Mouse (Mus musculus) retina, postnatal 7 days (tissue): ENCODE data around the gene Agpat3.
A peak's percentile ranks its signal among the peaks of the same experiment; 100 is the strongest.

Experiments
- DNase-seq: peaks from one replicate; pipeline ENCODE4 v3.0.0-alpha.2; 2012; ENCODE audit warnings: low read depth, low spot score

Agpat3 gene

GRCm38 (mm10) chr10:78324556-78325164, 27.6 kb downstream of the Agpat3 start:
- DNase-seq: no peak

- no peak for DNase-seq
Measured at GRCm38 (mm10) chr10:78323214-78323880, 28.9 kb downstream of the Agpat3 start.

- no peak for DNase-seq
Measured at GRCm38 (mm10) chr10:78322806-78323205, 29.5 kb downstream of the Agpat3 start.

- DNase-seq: no peak
Measured at GRCm38 (mm10) chr10:78321133-78321757, 31.0 kb downstream of the Agpat3 start.

- no peak for DNase-seq
Measured at GRCm38 (mm10) chr10:78320526-78320925, 31.8 kb downstream of the Agpat3 start.

- DNase-seq: no peak
Measured at GRCm38 (mm10) chr10:78319940-78320339, 32.3 kb downstream of the Agpat3 start.

GRCm38 (mm10) chr10:78317270-78317923, 34.9 kb downstream of the Agpat3 start:
- no peak for DNase-seq

- DNase-seq: no peak
Measured at GRCm38 (mm10) chr10:78316228-78317087, 35.8 kb downstream of the Agpat3 start.

GRCm38 (mm10) chr10:78315145-78315544, 37.1 kb downstream of the Agpat3 start:
- DNase-seq: no peak

- DNase-seq: no peak
Measured at GRCm38 (mm10) chr10:78311886-78312635, 40.2 kb downstream of the Agpat3 start.

GRCm38 (mm10) chr10:78310747-78311267, 41.5 kb downstream of the Agpat3 start:
- DNase-seq: no peak

- no peak for DNase-seq
Measured at GRCm38 (mm10) chr10:78308617-78309016, 43.7 kb downstream of the Agpat3 start.

- peak; percentile 64 for DNase-seq
Measured at GRCm38 (mm10) chr10:78307391-78307790, 44.9 kb downstream of the Agpat3 start.

GRCm38 (mm10) chr10:78306027-78306426, 46.3 kb downstream of the Agpat3 start:
- no peak for DNase-seq

GRCm38 (mm10) chr10:78304996-78305395, 47.3 kb downstream of the Agpat3 start:
- no peak for DNase-seq

- no peak for DNase-seq
Measured at GRCm38 (mm10) chr10:78303675-78304074, 48.6 kb downstream of the Agpat3 start.

GRCm38 (mm10) chr10:78300061-78300460, 52.2 kb downstream of the Agpat3 start:
- DNase-seq: no peak

- DNase-seq: no peak
Measured at GRCm38 (mm10) chr10:78298651-78299644, 53.3 kb downstream of the Agpat3 start.
